In genomic region chr15:99089069-99089468, GRCm38 (mm10) we compare ENCODE assay signal across 10 mouse cellular contexts. TPM values are rescaled to one million over a fixed set of nuclear protein-coding genes. Genes with fewer than 3 reads are reported as not detected.
DNase-seq lines count a peak whose midpoint lies in the region; ATAC-seq and TF ChIP-seq lines count a peak whose summit lies in the region.
"Had no signal": no experiment of that assay in that cellular context is flagged by ENCODE, and none has a peak within 500 bp of the region (broad histone marks: within the 10 kb centered on the region; RNA-seq: fewer than 3 reads in every experiment).

No protein-coding gene starts in this region.

- peaks cover 18% of the 10 kb centered on the region for H3K4me1 ChIP-seq in heart, embryonic 11.5 days (ENCODE audit: control insufficient read depth, insufficient read depth, low read length)
- H3K4me1 ChIP-seq in neural tube, embryonic 11.5 days (ENCODE audit: control insufficient read depth, insufficient read depth, low read length), result peaks cover 22% of the 10 kb centered on the region
- peaks cover 27% of the 10 kb centered on the region for H3K4me1 ChIP-seq in liver, embryonic 12.5 days
- 0 out of 2 replicates have a peak, but pooled peaks cover 3% of the 10 kb centered on the region for H3K4me1 ChIP-seq in stomach, postnatal 0 days (replicated peaks; ENCODE audit: control insufficient read depth, insufficient read depth)

- 11% methylated on average over 14 of the region's 14 CpGs for WGBS in heart, embryonic 11.5 days (ENCODE audit: insufficient replicate concordance)
- WGBS in neural tube, embryonic 11.5 days, result 3% methylated on average over 14 of the region's 14 CpGs
- WGBS in liver, embryonic 12.5 days (ENCODE audit: insufficient replicate concordance), result 9% methylated on average over 14 of the region's 14 CpGs
- 29% methylated on average over 14 of the region's 14 CpGs for WGBS in stomach, postnatal 0 days

- peaks cover 97% of the 10 kb centered on the region for H3K27me3 ChIP-seq in heart, embryonic 11.5 days (ENCODE audit: control insufficient read depth, insufficient read depth, low read length)
- peaks cover 80% of the 10 kb centered on the region for H3K27me3 ChIP-seq in neural tube, embryonic 11.5 days (ENCODE audit: control insufficient read depth, insufficient read depth, low read length)
- H3K27me3 ChIP-seq in liver, embryonic 12.5 days (replicated peaks), result peaks cover 100% of the 10 kb centered on the region
- peaks cover 23% of the 10 kb centered on the region; the same call in 1 of the 2 replicates for H3K27me3 ChIP-seq in stomach, postnatal 0 days (ENCODE audit: control insufficient read depth, insufficient read depth, low read length)

- no peak overlapping the region for H3K9ac ChIP-seq in heart, embryonic 11.5 days (ENCODE audit: low read depth, low read length)
- H3K9ac ChIP-seq in neural tube, embryonic 11.5 days (ENCODE audit: low read length), result no peak overlapping the region
- no peak overlapping the region; the same call in 1 of the 2 replicates for H3K9ac ChIP-seq in liver, embryonic 12.5 days
- no peak overlapping the region for H3K9ac ChIP-seq in stomach, postnatal 0 days (ENCODE audit: low read length)

- H3K4me3 ChIP-seq in heart, embryonic 11.5 days (ENCODE audit: low read depth, low read length), result peak overlapping the region; percentile 27
- no peak overlapping the region for H3K4me3 ChIP-seq in neural tube, embryonic 11.5 days (ENCODE audit: low read depth, low read length)
- 0 out of 2 replicates have a peak overlapping the region, but pooled peaks have one; percentile 26 for H3K4me3 ChIP-seq in liver, embryonic 12.5 days
- no peak overlapping the region for H3K4me3 ChIP-seq in stomach, postnatal 0 days (ENCODE audit: low read depth, low read length)

- H3K4me2 ChIP-seq in heart, embryonic 11.5 days, result peak overlapping the region; percentile 62
- H3K4me2 ChIP-seq in neural tube, embryonic 11.5 days (ENCODE audit: low read depth), result peak overlapping the region; percentile 2; the same call in 1 of the 2 replicates
- peak overlapping the region; percentile 51 for H3K4me2 ChIP-seq in liver, embryonic 12.5 days
- H3K4me2 ChIP-seq in stomach, postnatal 0 days (replicated peaks; ENCODE audit: low read depth), result peak overlapping the region; percentile 45; the same call in 1 of the 2 replicates

- no peaks in the 10 kb centered on the region for H3K9me3 ChIP-seq in heart, embryonic 11.5 days (replicated peaks; ENCODE audit: control insufficient read depth, low read length)
- H3K9me3 ChIP-seq in neural tube, embryonic 11.5 days (ENCODE audit: control insufficient read depth, low read length), result no peaks in the 10 kb centered on the region
- no peaks in the 10 kb centered on the region for H3K9me3 ChIP-seq in liver, embryonic 12.5 days (replicated peaks)
- H3K9me3 ChIP-seq in stomach, postnatal 0 days (ENCODE audit: control insufficient read depth, low read length), result no peaks in the 10 kb centered on the region

- no peaks in the 10 kb centered on the region for H3K36me3 ChIP-seq in heart, embryonic 11.5 days (ENCODE audit: control insufficient read depth, insufficient read depth, low read length)
- no peaks in the 10 kb centered on the region for H3K36me3 ChIP-seq in neural tube, embryonic 11.5 days (ENCODE audit: control insufficient read depth, insufficient read depth, low read length)
- H3K36me3 ChIP-seq in liver, embryonic 12.5 days, result no peaks in the 10 kb centered on the region
- no peaks in the 10 kb centered on the region for H3K36me3 ChIP-seq in stomach, postnatal 0 days (ENCODE audit: control insufficient read depth, insufficient read depth, low read length)

- no peak overlapping the region for H3K27ac ChIP-seq in heart, embryonic 11.5 days (ENCODE audit: low read depth, low read length)
- H3K27ac ChIP-seq in neural tube, embryonic 11.5 days (ENCODE audit: low read depth, low read length), result no peak overlapping the region
- no peak overlapping the region for H3K27ac ChIP-seq in liver, embryonic 12.5 days
- H3K27ac ChIP-seq in stomach, postnatal 0 days (replicated peaks), result no peak overlapping the region
- H3K27ac ChIP-seq: left cerebral cortex, adult 2 months had no signal

- no peak for TF ChIP-seq CTCF in stomach, postnatal 0 days (IDR thresholded peaks at IDR 0.05; ENCODE audit: low read depth)

- ATAC-seq in heart, embryonic 11.5 days (replicated peaks; ENCODE audit: insufficient number of reproducible peaks, low FRiP score, low TSS enrichment), result no peak
- ATAC-seq in neural tube, embryonic 11.5 days (ENCODE audit: insufficient read depth, low FRiP score, low TSS enrichment), result no peak
- no peak for ATAC-seq in liver, embryonic 12.5 days
- ATAC-seq in stomach, postnatal 0 days (ENCODE audit: low FRiP score, low TSS enrichment), result no peak

- DNase-seq in heart, adult 9 months (ENCODE audit: low spot score in 2 of 2), result no peak
- DNase-seq in neural tube, embryonic 11.5 days (ENCODE audit: low spot score), result no peak
- DNase-seq in neural tube, embryonic 10.5 days (ENCODE audit: extremely low spot score, low spot score), result no peak
- no peak for DNase-seq in stomach, postnatal 0 days (ENCODE audit: low spot score)
- no peak for DNase-seq in cerebellum, adult 9-11 months
- DNase-seq in adipocyte (ENCODE audit: low spot score), result no peak
- DNase-seq: adrenal gland, adult 8-10 months had no signal

- no peak for TF ChIP-seq EP300 in stomach, postnatal 0 days (optimal IDR thresholded peaks at IDR 0.05)

RNA-seq across cellular contexts. Expression of gene C1ql4, which starts 1.5 kb away (rescaled TPM):
- polyA plus RNA-seq in heart, embryonic 11.5 days (2014; fragmentation: Nextera tagmentation; extraction: Ambion mirVana), result 0.20 and 0.27 TPM in 2 replicates
- 3.0 and 3.2 TPM in 2 replicates for polyA plus RNA-seq in neural tube, embryonic 11.5 days (2014; fragmentation: Nextera tagmentation; extraction: Ambion mirVana)
- polyA plus RNA-seq in liver, embryonic 12.5 days (2016; fragmentation: Nextera tagmentation; extraction: Ambion mirVana), result 0.13 TPM in 1 of 2 replicates, not detected in the other
- not detected in 2 replicates for polyA plus RNA-seq in stomach, postnatal 0 days (2015; fragmentation: Nextera tagmentation; extraction: Ambion mirVana)

RNA-seq across cellular contexts. Expression of gene Dnajc22, which starts 3.9 kb away (rescaled TPM):
- 0.96 and 1.7 TPM in 2 replicates for polyA plus RNA-seq in heart, embryonic 11.5 days (2014; fragmentation: Nextera tagmentation; extraction: Ambion mirVana)
- 0.19 and 0.41 TPM in 2 replicates for polyA plus RNA-seq in neural tube, embryonic 11.5 days (2014; fragmentation: Nextera tagmentation; extraction: Ambion mirVana)
- polyA plus RNA-seq in liver, embryonic 12.5 days (2016; fragmentation: Nextera tagmentation; extraction: Ambion mirVana), result 14.4 and 16.9 TPM in 2 replicates
- 13.5 and 14.4 TPM in 2 replicates for polyA plus RNA-seq in stomach, postnatal 0 days (2015; fragmentation: Nextera tagmentation; extraction: Ambion mirVana)

RNA-seq across cellular contexts. Expression of gene Troap, which starts 14.7 kb away (rescaled TPM):
- polyA plus RNA-seq in heart, embryonic 11.5 days (2014; fragmentation: Nextera tagmentation; extraction: Ambion mirVana), result 21.1 and 22.0 TPM in 2 replicates
- polyA plus RNA-seq in neural tube, embryonic 11.5 days (2014; fragmentation: Nextera tagmentation; extraction: Ambion mirVana), result 23.3 and 25.9 TPM in 2 replicates
- 22.1 and 23.6 TPM in 2 replicates for polyA plus RNA-seq in liver, embryonic 12.5 days (2016; fragmentation: Nextera tagmentation; extraction: Ambion mirVana)
- polyA plus RNA-seq in stomach, postnatal 0 days (2015; fragmentation: Nextera tagmentation; extraction: Ambion mirVana), result 5.1 and 7.1 TPM in 2 replicates

RNA-seq across cellular contexts. Expression of gene Prph, which starts 34.1 kb away (rescaled TPM):
- polyA plus RNA-seq in heart, embryonic 11.5 days (2014; fragmentation: Nextera tagmentation; extraction: Ambion mirVana), result 0.09 and 0.59 TPM in 2 replicates
- 38.7 and 54.0 TPM in 2 replicates for polyA plus RNA-seq in neural tube, embryonic 11.5 days (2014; fragmentation: Nextera tagmentation; extraction: Ambion mirVana)
- 0.35 and 0.89 TPM in 2 replicates for polyA plus RNA-seq in liver, embryonic 12.5 days (2016; fragmentation: Nextera tagmentation; extraction: Ambion mirVana)
- 25.7 and 28.6 TPM in 2 replicates for polyA plus RNA-seq in stomach, postnatal 0 days (2015; fragmentation: Nextera tagmentation; extraction: Ambion mirVana)

RNA-seq across cellular contexts. Expression of gene Spats2, which starts 36.6 kb away (rescaled TPM):
- 43.5 and 45.2 TPM in 2 replicates for polyA plus RNA-seq in heart, embryonic 11.5 days (2014; fragmentation: Nextera tagmentation; extraction: Ambion mirVana)
- polyA plus RNA-seq in neural tube, embryonic 11.5 days (2014; fragmentation: Nextera tagmentation; extraction: Ambion mirVana), result 63.3 and 63.7 TPM in 2 replicates
- polyA plus RNA-seq in liver, embryonic 12.5 days (2016; fragmentation: Nextera tagmentation; extraction: Ambion mirVana), result 23.6 and 23.8 TPM in 2 replicates
- polyA plus RNA-seq in stomach, postnatal 0 days (2015; fragmentation: Nextera tagmentation; extraction: Ambion mirVana), result 13.7 and 13.9 TPM in 2 replicates

Comparison
In these comparisons a context has a peak if more than half of its experiments do, and no peak if none do; other contexts are left out.
1. H3K4me2 ChIP-seq: peak in every context shown above with its lines; median percentile 62 in heart, embryonic 11.5 days; 51 in liver, embryonic 12.5 days; 45 in stomach, postnatal 0 days; 2 in neural tube, embryonic 11.5 days.
2. H3K4me3 ChIP-seq: peak in heart, embryonic 11.5 days (single experiment) and liver, embryonic 12.5 days (single experiment); none in neural tube, embryonic 11.5 days (single experiment) and stomach, postnatal 0 days (single experiment).